Mouse (Mus musculus): ENCODE data around the gene Kcnmb4. TPM values are rescaled to one million over a fixed set of nuclear protein-coding genes. Genes with fewer than 3 reads are reported as not detected.

Kcnmb4 gene
- polyA plus RNA-seq, 1 experiment from 2014 or later = 2.3 TPM

DNA sequence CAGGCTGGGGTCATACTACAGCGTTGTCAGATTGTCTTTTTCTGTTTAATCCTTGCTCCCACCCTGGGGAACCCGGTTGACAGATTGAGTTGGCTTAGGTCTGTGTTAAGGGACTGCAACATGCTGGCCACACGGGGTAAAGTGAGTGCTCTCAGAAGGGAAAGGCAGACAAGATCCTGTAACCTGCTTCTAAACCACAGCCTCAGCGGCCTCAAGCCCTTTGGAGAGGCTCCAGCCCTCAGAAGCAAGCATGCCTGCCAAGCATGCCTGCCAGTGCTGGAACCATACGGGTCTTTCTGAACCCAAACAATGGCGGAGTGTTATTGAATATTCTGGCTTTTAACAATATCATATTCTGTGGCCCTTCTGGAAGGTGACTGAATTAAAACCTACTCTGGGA is 48.8 kb downstream of the Kcnmb4 start:
- TF ChIP-seq CTCF (IDR thresholded peaks at IDR 0.05) = no peak
- POLR2A ChIA-PET = no interaction called here
- no peaks in the 10 kb centered on the region for H3K27me3 ChIP-seq
- CTCF ChIA-PET = no interaction called here
- in situ Hi-C loops (cut with MboI; ENCODE audit: low pct_unique_long_range_greater_than_20kb) = no loop called here
- ATAC-seq (no peak), DNase-seq (ENCODE audit: low read depth, low spot score) (no peak)

DNA sequence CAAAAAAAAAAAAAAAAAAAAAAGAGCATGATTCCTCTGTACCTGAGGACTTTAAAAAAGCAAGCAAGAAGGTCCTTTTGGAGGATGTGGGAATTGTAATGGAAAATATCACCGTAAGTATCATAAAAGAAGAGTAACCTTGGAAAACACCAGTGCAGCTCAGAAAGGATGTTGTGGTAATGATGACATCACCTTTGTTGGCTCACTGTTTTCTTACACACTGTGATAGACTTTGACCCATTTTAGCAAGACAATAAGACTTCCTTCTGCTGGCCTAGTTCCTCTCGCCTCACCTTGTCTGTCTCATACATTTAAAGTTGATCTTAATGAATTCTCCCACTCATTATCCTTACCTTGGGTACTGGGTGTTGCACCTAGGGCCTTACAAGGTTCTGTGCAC is 51.1 kb downstream of the Kcnmb4 start:
- in situ Hi-C loops (cut with MboI; ENCODE audit: low pct_unique_long_range_greater_than_20kb) = no loop called here
- ChIA-PET POLR2A (no interaction called here), CTCF (no interaction called here)
- TF ChIP-seq CTCF (IDR thresholded peaks at IDR 0.05) = no peak
- no peak for DNase-seq (ENCODE audit: low read depth, low spot score)
- ATAC-seq = no peak
- H3K27me3 ChIP-seq = no peaks in the 10 kb centered on the region

DNA sequence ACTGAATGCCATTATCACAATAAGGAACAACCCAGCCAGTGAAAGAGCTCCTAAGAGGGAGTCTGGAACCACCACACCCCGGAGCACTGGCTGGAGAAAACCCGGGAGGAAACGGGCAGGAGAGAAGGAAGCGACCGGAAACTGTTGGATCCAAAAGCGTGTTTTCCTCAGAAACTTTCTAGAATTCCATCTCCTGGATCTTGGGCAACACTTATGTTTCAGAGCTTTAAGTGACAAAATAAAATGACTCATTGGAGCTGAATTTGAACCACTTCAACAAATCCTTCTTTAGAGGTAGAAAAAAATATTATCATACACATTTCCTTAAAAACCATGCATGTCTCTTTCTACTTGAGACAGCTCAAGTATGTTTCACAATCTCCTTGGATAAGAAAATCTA is 52.7 kb downstream of the Kcnmb4 start:
- TF ChIP-seq CTCF (IDR thresholded peaks at IDR 0.05) = no peak
- POLR2A ChIA-PET = no interaction called here
- CTCF ChIA-PET = no interaction called here
- DNase-seq (ENCODE audit: low read depth, low spot score) = no peak
- no peak for ATAC-seq
- in situ Hi-C loops (cut with MboI; ENCODE audit: low pct_unique_long_range_greater_than_20kb) = no loop called here
- H3K27me3 ChIP-seq = no peaks in the 10 kb centered on the region

DNA sequence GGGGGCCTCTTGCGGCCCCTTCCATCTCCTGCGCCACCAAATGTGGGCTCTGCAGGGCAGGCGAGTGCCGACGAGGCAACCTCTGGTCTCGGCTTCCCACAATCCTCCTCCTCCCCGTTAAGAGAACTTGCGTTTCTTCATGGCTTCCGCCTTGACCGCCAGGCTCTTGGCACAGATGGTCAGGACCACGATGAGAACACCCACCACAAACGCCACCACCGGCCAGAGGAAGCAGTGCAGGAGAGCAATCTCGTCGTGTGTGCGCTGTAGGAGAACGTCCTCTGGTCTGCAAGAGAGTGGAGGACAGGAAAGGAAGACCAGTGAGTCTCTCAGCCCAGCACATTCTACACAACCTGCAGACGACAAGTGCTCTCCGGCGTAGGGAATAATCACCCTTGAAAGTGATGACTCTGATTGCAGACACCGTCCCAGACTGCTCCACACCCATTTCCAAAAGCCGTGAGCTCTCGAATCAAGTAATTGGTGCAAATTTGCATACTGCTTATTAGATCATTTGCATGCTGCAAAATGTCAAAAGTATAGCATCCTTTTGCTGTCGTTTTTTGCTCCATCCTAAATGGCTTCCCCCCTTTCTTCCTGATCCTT is 55.5 kb downstream of the Kcnmb4 start:
- in situ Hi-C loops (cut with MboI; ENCODE audit: low pct_unique_long_range_greater_than_20kb) = no loop called here
- ATAC-seq = no peak
- TF ChIP-seq CTCF (IDR thresholded peaks at IDR 0.05) = no peak
- POLR2A ChIA-PET = no interaction called here
- DNase-seq (ENCODE audit: low read depth, low spot score) = no peak
- no peaks in the 10 kb centered on the region for H3K27me3 ChIP-seq
- CTCF ChIA-PET = no interaction called here

DNA sequence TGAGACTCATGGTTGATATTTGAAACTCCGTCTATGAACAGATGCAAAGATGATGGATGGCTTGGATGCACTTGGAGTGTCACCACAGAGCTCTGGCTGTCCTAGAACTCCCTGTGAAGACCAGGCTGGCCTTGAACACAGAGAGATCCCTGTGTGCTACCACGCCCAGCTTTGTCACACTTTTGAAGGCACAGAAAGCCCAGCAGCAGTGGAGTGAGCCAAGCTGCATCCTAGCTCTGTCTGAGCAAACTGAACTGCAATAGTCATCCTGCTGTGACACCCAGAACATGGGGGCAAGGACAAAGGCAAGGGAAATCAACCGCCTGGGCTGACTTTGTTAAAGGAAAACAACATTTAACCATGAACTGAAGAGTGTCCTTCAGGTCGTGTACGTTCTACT is 57.0 kb downstream of the Kcnmb4 start:
- DNase-seq (ENCODE audit: low read depth, low spot score) = no peak
- POLR2A ChIA-PET = no interaction called here

DNA sequence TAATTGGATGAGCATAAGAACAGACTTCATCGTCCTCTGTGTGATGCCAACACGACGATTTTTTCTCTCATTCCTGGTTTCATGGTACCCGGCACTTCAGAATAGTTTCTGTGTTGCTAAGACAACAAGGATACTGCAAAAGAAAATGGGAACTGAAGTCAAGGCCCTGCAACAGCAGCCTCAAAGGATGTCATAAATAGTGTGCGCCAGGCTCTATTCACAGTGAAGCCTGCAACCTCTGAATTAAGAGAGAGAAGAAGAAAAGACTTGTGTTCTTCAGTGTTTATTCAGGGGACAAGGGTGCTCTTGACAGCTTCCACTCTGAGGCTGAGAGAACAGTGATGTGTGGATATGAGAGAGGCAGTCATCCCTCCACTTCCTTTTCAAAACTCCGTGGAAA is 57.5 kb downstream of the Kcnmb4 start:
- ChIA-PET CTCF (no interaction called here), POLR2A (no interaction called here)
- ATAC-seq = no peak
- H3K27me3 ChIP-seq = no peaks in the 10 kb centered on the region
- no peak for TF ChIP-seq CTCF (IDR thresholded peaks at IDR 0.05)
- DNase-seq (ENCODE audit: low read depth, low spot score) = no peak
- in situ Hi-C loops (cut with MboI; ENCODE audit: low pct_unique_long_range_greater_than_20kb) = no loop called here

More for the DNA sequence above, 57.0 kb downstream of the Kcnmb4 start:
- TF ChIP-seq CTCF (IDR thresholded peaks at IDR 0.05) = no peak
- CTCF ChIA-PET = no interaction called here
- in situ Hi-C loops (cut with MboI; ENCODE audit: low pct_unique_long_range_greater_than_20kb) = no loop called here
- ATAC-seq = no peak
- H3K27me3 ChIP-seq = no peaks in the 10 kb centered on the region

DNA sequence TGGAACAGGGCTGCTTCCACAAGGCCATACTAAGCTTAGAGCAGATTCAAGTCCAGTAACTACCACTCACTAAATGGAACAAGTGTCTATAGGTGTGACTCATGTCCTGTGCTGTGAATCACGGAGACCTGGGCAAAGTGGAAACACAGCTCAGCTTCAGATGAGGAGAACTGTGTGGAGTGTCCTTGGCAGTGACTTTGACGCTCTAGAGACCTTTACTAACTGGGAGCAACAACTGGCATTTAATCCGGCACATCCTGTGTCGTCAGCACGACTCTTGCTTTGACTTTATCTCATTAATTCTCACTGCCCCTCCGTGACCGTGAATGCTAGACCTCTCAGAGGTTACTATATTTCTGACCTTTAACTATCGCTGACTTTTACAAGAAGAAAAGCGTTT is 62.9 kb downstream of the Kcnmb4 start:
- no peaks in the 10 kb centered on the region for H3K27me3 ChIP-seq
- CTCF ChIA-PET = no interaction called here
- DNase-seq (ENCODE audit: low read depth, low spot score) (no peak), ATAC-seq (peak; percentile 31)
- POLR2A ChIA-PET = no interaction called here
- in situ Hi-C loops (cut with MboI; ENCODE audit: low pct_unique_long_range_greater_than_20kb) = no loop called here
- no peak for TF ChIP-seq CTCF (IDR thresholded peaks at IDR 0.05)

DNA sequence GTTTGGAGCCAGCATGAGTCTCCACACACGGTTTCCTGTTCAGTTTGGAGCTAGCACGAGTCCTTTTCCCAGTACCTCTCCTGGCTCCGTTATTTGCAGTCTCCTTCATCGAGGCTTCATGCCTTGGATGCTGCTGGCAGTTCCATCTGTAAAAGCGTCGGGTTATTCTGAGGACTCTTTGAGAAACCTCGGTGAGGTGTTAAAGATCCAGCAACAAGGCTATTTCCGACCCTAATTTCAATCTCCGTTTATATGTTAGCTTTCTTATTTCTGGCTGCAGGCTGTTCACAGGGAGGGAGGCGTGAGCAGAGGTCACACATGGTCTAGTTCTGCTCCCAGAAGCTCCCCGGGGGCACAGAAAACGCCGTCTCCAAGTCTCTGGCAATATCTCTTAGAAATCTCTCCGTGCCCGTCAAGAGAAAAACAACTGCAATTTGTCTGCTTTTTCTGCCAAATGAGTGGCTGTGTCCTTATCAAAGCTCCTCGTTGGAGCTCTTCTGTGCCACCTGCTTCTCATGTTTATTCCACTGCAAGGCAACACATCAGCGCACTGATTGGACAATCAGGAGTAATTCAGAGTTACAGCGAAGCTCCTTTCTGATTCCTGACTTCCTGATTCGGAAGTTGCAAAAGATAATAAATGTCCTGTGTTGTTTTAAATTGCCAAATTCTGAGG is 65.9 kb downstream of the Kcnmb4 start:
- in situ Hi-C loops (cut with MboI; ENCODE audit: low pct_unique_long_range_greater_than_20kb) = no loop called here
- H3K27me3 ChIP-seq = no peaks in the 10 kb centered on the region
- ChIA-PET CTCF (no interaction called here), POLR2A (interaction anchor here (0.6 kb wide), 1 partner anchor 13 kb away, joined by 4 read pairs; no protein-coding TSS in a partner anchor)
- TF ChIP-seq CTCF (IDR thresholded peaks at IDR 0.05) = no peak
- ATAC-seq = no peak
- no peak for DNase-seq (ENCODE audit: low read depth, low spot score)

DNA sequence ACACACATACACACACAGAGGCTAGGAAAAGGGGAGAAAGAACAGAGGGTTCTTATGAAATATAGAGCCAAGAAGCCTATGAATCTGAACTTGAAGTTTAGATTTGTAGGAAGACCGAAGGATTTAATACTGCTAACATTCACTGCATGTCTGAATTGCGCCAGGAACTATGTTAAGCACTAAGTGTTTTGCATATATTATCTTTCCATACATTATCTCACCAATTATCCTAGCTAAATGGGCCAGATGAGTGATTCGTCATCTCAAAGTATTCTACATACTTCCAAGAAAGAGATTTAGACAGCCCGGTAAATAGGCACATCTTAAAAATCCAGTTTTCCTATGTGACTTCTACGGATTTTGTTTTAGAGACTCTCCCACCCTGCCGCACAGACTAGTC is 68.7 kb downstream of the Kcnmb4 start:
- CTCF ChIA-PET = interaction anchor here (1.0 kb wide), 1 partner anchor 9 kb away, joined by 4 read pairs; no protein-coding TSS in a partner anchor
- H3K27me3 ChIP-seq = no peaks in the 10 kb centered on the region
- no peak for ATAC-seq
- DNase-seq (ENCODE audit: low read depth, low spot score) = no peak
- no peak for TF ChIP-seq CTCF (IDR thresholded peaks at IDR 0.05)
- POLR2A ChIA-PET = no interaction called here
- in situ Hi-C loops (cut with MboI; ENCODE audit: low pct_unique_long_range_greater_than_20kb) = no loop called here

DNA sequence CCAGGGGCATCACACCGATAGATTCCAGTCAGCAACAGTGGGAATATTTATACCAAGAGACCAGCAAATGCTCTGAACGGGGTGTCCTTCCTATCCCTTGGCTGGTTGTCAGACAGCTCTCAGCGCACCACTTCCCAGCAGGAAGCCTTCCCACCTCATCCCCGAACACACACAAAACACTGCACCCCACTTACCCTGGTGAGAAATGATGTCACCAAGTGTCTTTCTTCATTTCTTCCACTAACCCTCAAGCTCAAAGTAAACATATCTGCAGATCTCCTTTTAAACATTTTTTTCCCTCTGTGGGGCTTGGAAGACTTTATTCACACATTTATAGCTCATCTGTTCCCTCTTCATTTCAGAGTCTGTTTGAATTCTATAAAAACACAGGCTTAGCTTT is 70.0 kb downstream of the Kcnmb4 start:
- POLR2A ChIA-PET = no interaction called here
- ATAC-seq (no peak), DNase-seq (ENCODE audit: low read depth, low spot score) (no peak)
- no peak for TF ChIP-seq CTCF (IDR thresholded peaks at IDR 0.05)
- CTCF ChIA-PET = no interaction called here
- in situ Hi-C loops (cut with MboI; ENCODE audit: low pct_unique_long_range_greater_than_20kb) = no loop called here
- no peaks in the 10 kb centered on the region for H3K27me3 ChIP-seq

DNA sequence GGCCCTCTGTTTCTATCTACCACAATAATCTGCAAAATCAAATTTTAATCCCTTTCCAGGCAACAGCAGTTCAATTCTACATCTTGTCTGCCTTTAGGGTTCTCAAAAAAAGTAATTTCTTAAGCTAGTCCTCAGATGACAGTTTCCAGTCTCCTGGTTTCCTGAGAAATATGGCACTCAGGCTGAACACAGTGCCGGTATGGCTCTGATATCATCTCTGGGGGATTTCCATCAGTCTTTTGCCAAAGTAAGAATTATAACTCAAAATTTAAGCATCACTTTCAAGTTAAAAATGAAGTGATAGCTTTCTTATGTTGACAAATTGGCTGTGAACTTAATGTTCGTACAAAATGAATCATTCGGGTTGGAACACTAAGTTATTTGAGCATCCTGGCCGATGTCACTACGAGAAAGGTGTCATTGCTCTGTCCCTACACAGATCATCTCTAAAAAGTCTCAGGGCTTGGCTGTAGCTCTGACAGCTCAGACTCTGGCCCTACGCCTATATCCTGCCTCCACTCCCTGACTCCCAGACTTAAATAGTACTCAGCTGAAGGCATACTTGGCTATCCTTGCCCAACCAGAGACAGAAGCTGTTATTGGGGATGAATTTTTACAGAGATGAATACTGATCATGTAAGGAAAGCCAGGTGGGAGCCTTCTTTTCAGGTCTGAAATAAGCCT is 70.8 kb downstream of the Kcnmb4 start:
- no peak for ATAC-seq

More for the DNA sequence above, 70.8 kb downstream of the Kcnmb4 start:
- no peaks in the 10 kb centered on the region for H3K27me3 ChIP-seq
- in situ Hi-C loops (cut with MboI; ENCODE audit: low pct_unique_long_range_greater_than_20kb) = no loop called here
- no peak for TF ChIP-seq CTCF (IDR thresholded peaks at IDR 0.05)
- ChIA-PET POLR2A (interaction anchor here (0.6 kb wide), 1 partner anchor 493 kb away, joined by 3 read pairs; no protein-coding TSS in a partner anchor), CTCF (no interaction called here)
- DNase-seq (ENCODE audit: low read depth, low spot score) = no peak
